Mouse (Mus musculus): ENCODE measurements at regions not wholly inside any gene's neighbourhood (a gene's known extent, or its start where the extent isn't known, plus 50 kb on each side); places are given as distances from the start of the nearest gene placed in this dataset.
"Not testable (repeated sequence)": the region's sequence is repeated elsewhere in the genome, so short reads cannot be mapped to it uniquely, and the experiment has no call there.

DNA sequence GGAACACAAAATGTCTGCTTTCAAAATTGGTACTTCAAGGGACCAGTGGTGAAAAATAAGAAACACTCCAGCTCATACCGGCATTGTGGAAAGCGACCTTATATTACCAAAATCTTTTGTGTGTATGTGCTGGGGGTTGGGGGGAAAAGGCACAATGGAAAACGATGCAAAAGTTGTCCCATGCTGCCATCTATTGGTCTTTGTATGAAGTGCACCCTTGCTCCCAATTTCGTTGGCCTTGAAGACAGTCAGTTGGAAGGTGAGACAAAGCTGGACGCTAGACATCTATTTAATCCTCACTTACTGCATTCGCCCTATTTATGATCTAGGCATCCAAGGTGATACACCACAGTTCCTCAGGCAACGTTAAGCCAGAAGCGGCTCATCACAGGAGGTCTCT, 186.6 kb downstream of the BC048507 start:
- in situ Hi-C loops (cut with MboI, MseI) = loop anchor here (5.0 kb wide), 2 partner anchors 118 to 413 kb away; no protein-coding TSS in a partner anchor

DNA sequence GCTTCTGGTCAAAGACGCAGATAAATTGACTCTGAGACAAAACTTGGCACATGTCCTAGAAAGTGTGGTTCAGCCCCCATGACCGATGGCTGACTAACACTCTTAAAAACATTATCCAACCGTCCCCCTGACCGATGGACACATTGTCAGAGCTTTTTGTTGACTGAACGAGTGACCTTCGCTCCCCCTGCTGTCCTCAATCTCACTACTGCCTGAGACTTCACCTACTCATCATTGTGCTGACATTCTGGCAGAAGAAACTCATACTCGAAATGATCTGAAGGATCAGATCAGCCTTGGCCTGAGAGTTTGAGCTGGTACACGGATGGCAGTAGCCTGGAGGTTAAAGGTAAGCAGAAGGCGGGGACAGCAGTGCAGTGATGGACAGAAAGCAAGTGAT, 230.2 kb downstream of the BC048507 start:
- in situ Hi-C loops (cut with MboI, MseI) = not testable (repeated sequence)

DNA sequence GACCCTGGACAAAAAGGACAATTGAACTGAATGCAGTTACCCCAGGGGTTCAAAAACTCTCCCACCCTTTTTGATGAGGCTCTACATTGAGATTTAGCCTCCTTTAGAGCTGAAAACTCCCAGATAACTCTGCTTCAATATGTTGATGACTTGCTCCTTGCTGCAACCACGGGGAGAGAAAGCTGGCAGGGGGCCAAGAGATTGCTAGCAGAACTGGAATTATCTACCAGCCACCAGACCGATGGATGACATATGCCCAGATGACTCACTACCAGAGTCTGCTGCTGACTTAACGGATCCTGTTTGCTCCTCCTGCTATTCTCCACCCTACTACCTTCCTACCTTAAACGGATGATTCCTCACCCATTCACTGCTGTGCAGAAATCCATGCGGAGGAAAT, 253.7 kb downstream of the BC048507 start:
- in situ Hi-C loops (cut with MboI, MseI) = loop anchor here (5.0 kb wide), 1 partner anchor 141 kb away; no protein-coding TSS in a partner anchor

All from T-helper 1 cell (primary cell).